Mouse (Mus musculus) frontal cortex, adult (tissue): ENCODE measurements around the gene Pts.
A peak's percentile ranks its signal among the peaks of the same experiment; 100 is the strongest.

Experiments used
- ATAC-seq: cut with Nextera tagmentation; 2 replicates; pipeline ENCODE4 v1.9.2; 2017; ENCODE audit warnings: mild to moderate bottlenecking, moderate library complexity, mixed read lengths; ENCODE audit not compliant: low TSS enrichment

The Pts gene

GRCm38 (mm10) chr9:50528293-50528892 lies at the start of gene Pts:
Gene Pts (minus strand): TSS chr9:50528724.
- peak; percentile 97 for ATAC-seq

DNA sequence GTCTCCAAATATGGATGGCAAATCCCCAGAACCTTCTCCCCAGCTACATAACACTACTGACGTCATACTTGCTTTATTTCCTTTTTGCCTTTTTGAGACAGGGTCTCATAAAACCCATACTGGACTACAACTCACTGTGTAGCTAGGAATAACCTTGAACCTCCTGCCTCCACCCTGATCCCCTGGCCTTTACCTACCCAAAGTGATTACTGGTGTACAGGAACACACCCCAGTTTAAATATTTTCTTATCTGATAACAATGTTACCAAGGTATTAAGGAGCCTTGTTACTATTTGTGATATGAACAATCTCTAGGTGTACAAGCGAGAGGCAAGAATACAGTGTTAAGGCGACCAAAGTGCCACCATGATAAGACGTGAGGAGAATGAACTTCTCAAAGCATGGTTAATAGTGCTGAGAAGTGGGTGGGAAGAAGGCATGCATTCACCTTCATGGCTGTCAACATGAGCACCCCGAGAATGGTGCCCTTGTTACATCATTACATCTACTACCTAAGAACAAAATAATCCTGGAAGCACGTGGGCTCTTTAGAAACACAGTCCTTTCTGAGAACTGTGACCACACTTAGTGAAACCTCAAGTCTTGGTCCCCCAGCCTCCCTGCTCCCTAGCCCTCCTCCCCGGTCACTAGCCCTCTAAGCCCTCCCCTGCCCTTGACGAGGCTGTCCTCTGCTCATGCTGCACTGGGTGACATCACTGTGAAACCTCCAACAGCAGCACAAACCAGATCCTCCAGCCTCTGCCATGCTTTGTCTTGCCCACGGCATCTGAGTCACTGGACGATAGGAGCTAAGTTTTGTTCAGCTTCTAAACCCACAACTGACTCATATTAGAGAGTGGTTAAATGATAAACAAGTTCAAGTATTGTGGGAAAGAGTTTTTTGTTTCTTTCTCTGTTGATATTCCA lies 41.3 kb upstream of the Pts start:
- no peak for ATAC-seq

DNA sequence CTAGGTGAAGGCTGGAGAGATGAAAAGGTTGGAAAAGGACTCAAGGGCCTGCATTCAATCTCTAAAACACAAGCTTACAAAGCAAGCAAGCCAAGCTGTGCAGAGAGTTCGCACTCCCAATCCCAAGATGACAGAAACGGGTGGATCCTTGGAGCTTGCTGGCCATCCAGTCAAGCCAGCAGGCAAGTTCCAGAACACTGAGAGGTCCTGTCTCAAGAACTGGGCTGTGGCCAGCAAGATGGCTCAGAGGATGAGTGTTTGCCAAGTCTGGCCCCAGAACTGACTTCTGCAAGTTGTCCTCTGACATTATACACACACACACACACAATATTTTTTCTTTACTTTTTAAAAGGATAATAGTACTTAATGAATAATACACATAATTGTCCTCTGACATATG lies 39.4 kb upstream of the Pts start:
- no peak for ATAC-seq

DNA sequence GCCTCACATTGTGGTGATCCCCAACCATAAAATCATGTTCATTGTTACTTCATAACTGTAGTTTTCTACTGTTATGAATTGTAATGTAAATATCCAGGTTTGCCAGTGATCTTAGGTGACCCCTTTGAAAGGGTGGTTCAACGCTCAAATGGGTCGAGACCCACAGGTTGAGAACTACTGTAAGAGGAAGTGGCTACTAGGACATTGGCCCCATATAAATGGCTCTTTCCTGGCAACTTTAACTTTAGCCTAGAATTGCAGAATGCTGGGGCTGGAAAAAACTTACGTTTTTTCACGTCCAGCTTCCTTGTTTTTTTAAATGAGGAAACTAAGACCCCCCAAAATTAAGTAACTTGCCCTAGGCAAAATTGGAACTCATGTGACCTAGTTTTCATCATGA lies 38.8 kb upstream of the Pts start:
- no peak for ATAC-seq

GRCm38 (mm10) chr9:50565940-50566339 lies 37.4 kb upstream of the Pts start:
- no peak for ATAC-seq

GRCm38 (mm10) chr9:50565173-50565572 lies 36.6 kb upstream of the Pts start:
- no peak for ATAC-seq

- ATAC-seq = no peak
Observed at GRCm38 (mm10) chr9:50561918-50562360, 33.4 kb upstream of the Pts start.

GRCm38 (mm10) chr9:50561145-50561917 lies 32.8 kb upstream of the Pts start, which contains the start of gene Tex12:
Gene Tex12 (minus strand): TSS chr9:50561325.
- no peak for ATAC-seq

GRCm38 (mm10) chr9:50555094-50555446 lies 26.5 kb upstream of the Pts start, which contains the start of gene Bco2:
Gene Bco2 (minus strand): TSS chr9:50555181.
- peak; percentile 36 for ATAC-seq

GRCm38 (mm10) chr9:50554241-50555093 lies 25.9 kb upstream of the Pts start, which contains the start of gene Il18:
Gene Il18 (plus strand): TSS chr9:50554827.
- ATAC-seq = peak; percentile 100

DNA sequence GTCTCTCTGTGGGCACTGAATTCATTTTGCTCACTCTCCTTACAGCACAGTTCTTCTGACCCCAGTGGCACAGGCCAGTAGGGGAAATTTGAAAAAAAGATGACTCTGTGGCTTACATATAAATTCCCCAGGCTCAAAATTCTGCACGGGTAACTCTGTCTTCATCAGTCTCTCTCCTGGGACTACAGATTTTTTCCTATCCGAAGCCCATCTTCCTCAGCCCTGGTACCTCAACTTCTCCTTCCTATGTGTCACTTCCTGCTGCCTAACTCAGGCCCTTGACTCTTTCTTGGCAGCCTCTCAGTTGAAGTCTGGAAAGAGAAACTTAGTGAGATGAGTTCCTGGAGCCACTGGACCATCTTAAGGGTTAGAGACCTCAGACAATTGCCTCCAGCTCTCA lies 25.0 kb upstream of the Pts start:
- no peak for ATAC-seq

DNA sequence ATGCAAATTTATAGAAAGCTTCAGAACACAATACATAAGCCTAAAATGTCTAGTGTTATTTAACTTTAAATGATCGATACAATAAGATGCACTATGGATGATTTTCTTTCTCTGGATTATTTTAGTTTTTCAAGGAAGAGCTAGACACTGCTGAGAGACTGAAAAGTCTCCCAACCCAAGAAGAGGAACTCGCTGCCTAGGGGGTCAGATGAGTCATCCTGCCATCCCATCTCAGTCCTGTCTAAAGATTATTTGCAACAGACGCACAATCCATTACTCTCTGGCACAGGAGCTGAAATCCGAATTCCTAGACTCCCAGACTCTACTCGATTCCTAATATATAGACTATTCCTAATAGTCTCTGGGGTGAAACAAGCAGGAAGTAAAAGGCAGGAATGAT lies 23.7 kb upstream of the Pts start:
- ATAC-seq = no peak

DNA sequence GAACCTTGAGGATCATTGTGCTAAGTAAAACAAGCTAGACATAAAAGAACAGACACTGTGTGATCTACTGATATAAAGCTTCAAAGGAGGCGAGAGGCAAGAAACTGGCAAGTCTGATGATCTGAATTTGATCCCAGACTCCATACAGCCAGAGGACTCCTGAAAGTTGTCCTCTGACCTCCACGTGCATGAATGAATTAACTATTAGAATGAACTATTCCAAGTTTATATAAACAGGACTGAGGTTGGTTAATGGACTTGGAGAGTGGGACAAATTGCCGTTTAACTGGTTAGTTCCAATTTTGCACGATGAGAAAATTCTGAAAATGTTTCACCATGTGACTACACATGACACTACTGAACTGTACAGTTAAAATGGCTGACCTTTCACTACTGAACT lies 20.4 kb upstream of the Pts start:
- ATAC-seq = no peak

DNA sequence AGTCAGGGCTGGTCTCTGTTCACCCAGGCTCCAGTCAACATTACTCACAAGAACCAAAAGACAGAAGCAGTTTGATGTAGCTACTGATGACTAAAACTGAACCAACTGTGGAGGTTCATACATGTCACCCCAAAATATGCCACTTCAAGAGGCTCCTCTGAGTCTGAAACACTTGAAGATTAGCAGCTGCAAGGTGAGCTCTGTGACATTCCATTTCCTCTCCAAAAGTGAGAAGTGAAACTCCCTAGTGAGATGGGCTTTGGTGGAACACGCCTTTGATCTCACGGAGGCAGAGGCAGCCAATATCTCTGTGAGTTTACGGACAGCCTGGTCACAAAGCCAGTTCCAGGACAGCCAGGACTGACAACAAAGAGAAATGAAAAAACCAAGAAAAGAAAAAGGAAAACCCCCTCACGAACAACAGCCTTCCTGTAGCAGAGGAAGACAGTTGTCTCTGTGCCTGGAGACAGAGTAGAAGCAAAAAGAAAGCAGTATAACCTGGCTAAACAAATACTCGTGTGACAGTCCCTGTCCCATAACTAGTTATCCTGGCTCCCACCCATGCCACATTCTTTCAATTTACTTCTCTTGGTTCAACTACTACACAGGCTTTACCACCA lies 19.4 kb upstream of the Pts start:
- ATAC-seq = no peak

GRCm38 (mm10) chr9:50542401-50542800 lies 13.9 kb upstream of the Pts start:
- no peak for ATAC-seq

- ATAC-seq = no peak
Observed at GRCm38 (mm10) chr9:50540170-50540569, 11.6 kb upstream of the Pts start.

GRCm38 (mm10) chr9:50537295-50537694 lies 8.8 kb upstream of the Pts start:
- ATAC-seq = no peak

DNA sequence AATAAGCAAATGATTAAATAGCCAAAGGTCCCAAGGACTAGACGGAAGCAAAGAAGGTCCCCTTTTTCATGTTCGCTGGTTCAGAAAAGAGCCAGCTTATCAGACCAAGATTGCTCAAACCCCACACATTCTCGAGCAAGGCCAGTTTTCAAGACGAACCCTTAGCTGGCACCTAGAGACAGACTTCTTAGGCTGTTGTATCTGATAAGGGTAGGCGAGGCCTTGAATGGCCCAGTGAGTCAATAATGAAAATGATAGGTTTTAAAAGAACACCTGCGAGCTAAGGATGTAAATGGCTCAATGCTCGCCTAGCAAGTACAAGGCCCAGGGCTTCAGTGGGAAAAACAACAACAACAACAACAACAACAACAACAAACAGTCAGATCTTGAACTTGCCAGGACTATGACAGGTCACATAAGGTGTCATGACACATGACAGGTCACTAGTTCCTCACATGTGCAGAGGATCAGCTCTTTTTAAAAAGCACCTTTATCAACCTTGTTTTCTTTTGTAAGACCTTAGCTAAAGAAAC lies 8.1 kb upstream of the Pts start:
- ATAC-seq = no peak

DNA sequence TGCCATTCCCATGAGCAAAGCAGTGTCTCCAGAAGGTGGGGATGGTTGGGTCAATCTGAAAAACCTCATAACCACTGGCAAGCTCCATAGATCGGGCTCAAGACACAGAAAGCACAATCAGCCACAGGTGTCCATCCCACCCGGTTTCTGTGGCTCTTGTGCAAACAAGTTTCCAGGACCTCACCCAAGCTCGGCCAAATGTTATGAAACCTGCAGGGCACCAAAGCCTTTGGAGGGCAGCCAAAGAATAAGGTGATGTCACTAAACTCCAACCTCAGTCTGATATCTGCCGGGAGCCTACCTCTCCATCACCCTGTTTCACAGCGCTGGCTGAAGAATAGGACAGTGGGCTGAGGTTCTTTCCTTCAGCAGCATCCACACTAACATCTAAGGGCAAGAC lies 7.4 kb upstream of the Pts start:
- ATAC-seq = no peak

GRCm38 (mm10) chr9:50533791-50534190 lies 5.3 kb upstream of the Pts start:
- ATAC-seq = no peak

- ATAC-seq = no peak
Observed at GRCm38 (mm10) chr9:50533328-50533727, 4.8 kb upstream of the Pts start.
